Mouse (Mus musculus): Measurements from ENCODE around the gene Insig2.

The Insig2 gene

GRCm38 (mm10) chr1:121326591-121327343 lies 5.6 kb downstream of the Insig2 start:
- DNase-seq (ENCODE audit: low spot score in 2 of 2): no peak

GRCm38 (mm10) chr1:121323501-121323900 lies 8.9 kb downstream of the Insig2 start:
- no peak for DNase-seq (ENCODE audit: low spot score in 2 of 2)

- peak in 1 of 2 experiments; percentile 39 for DNase-seq (ENCODE audit: low spot score in 2 of 2)
Observed at GRCm38 (mm10) chr1:121314766-121315428, 17.5 kb downstream of the Insig2 start.

DNA sequence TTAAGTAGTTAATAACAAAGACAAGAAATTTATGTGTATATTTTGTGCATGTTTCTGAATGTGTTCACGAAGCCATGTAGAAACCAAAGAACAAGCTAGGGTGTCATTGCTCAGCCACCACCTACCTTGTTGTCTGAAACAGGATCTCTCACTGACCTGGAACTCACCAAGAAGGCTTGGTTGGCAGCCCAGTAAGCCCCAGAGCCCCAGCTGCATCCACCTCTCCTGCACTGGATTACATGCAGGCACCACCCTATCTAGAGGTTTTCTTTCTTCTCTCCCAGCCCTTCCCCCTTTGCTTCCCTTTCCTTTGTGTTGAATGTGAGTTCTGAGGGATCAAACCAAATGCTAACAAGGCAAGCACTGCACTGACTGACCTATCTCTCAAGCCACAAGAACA lies 19.2 kb downstream of the Insig2 start:
- DNase-seq (ENCODE audit: low spot score in 2 of 2): no peak

GRCm38 (mm10) chr1:121312326-121312725 lies 20.1 kb downstream of the Insig2 start:
- DNase-seq (ENCODE audit: low spot score in 2 of 2): no peak

GRCm38 (mm10) chr1:121296717-121297255 lies 35.6 kb downstream of the Insig2 start:
- DNase-seq (ENCODE audit: low spot score in 2 of 2): no peak

GRCm38 (mm10) chr1:121293571-121293970 lies 38.8 kb downstream of the Insig2 start:
- no peak for DNase-seq (ENCODE audit: low spot score in 2 of 2)

DNA sequence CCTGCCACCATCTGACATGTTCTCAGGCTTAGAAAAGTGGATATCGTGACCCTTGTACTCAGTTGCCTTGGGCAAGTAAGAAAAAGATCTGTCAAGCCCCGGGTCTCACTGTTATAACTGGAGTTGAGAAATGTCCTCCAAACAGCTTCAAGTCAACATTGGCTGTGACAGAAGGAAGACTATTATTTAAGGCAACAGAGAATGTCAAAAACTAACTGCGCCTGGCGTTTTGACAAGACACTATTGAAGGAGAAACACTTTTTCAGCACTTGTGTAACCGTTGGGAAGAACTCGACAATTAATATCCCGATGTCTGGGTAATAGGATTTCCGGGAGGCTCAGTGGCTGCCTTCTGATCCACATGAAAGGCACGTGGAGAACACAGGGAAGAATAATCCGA lies 41.5 kb downstream of the Insig2 start:
- no peak for DNase-seq (ENCODE audit: low spot score in 2 of 2)

DNA sequence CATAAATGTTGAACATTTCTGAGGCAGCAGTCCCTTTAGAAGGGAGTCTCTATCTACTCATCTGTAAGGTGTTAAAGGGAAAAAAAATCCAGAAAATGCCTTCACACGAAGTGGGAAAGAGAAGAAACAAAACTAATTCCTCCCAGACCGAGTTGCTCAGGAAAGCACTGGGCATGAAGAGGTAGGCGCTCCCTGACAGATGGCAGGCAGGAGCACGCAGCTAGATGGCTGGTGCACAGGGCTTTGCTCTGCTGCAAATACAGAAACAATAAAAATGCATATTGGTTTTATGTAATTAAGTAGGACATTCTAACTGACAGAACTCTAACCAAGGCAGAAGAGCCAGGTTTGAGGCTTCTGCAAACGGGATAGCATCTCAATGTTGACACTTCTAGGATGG lies 42.0 kb downstream of the Insig2 start:
- no peak for DNase-seq (ENCODE audit: low spot score in 2 of 2)

GRCm38 (mm10) chr1:121284197-121284596 lies 48.2 kb downstream of the Insig2 start:
- no peak for DNase-seq (ENCODE audit: low spot score in 2 of 2)

GRCm38 (mm10) chr1:121280501-121280900 lies 51.9 kb downstream of the Insig2 start:
- no peak for DNase-seq (ENCODE audit: low spot score in 2 of 2)

GRCm38 (mm10) chr1:121278370-121278769 lies 54.0 kb downstream of the Insig2 start:
- no peak for DNase-seq (ENCODE audit: low spot score in 2 of 2)

- no peak for DNase-seq (ENCODE audit: low spot score in 2 of 2)
Observed at GRCm38 (mm10) chr1:121277466-121277865, 54.9 kb downstream of the Insig2 start.

- DNase-seq (ENCODE audit: low spot score in 2 of 2): no peak
Observed at GRCm38 (mm10) chr1:121275961-121276506, 56.4 kb downstream of the Insig2 start.

- DNase-seq (ENCODE audit: low spot score in 2 of 2): no peak
Observed at GRCm38 (mm10) chr1:121260171-121260741, 72.1 kb downstream of the Insig2 start.
